Mouse (Mus musculus) liver, embryonic 16.5 days (tissue): ENCODE results near the gene Atp6v0a1. TPM values are rescaled to one million over a fixed set of nuclear protein-coding genes. Genes with fewer than 3 reads are reported as not detected.

Source experiments
- ATAC-seq: fragments of 200-750 bp; cut with Nextera tagmentation; 2 replicates; pipeline ENCODE4 v1.8.0; 2017; ENCODE audit warnings: low read depth, mild to moderate bottlenecking, moderate number of reproducible peaks, moderate library complexity
- H3K27ac ChIP-seq: fragments of 300-500 bp; sonication (generic); 2 replicates; pipeline ENCODE4 v1.5.1; 2014; ENCODE audit warnings: mild to moderate bottlenecking, low read length
- H3K27me3 ChIP-seq: fragments of 300-500 bp; sonication (generic); 2 replicates; pipeline ENCODE4 v1.6.1; 2014; ENCODE audit warnings: low read depth, low read length, mixed read lengths; ENCODE audit not compliant: control insufficient read depth, insufficient read depth
- H3K36me3 ChIP-seq: fragments of 300-500 bp; sonication (generic); 2 replicates; pipeline ENCODE4 v1.6.1; 2014; ENCODE audit warnings: mild to moderate bottlenecking; ENCODE audit not compliant: control insufficient read depth, insufficient read depth
- H3K4me1 ChIP-seq: fragments of 300-500 bp; sonication (generic); 2 replicates; pipeline ENCODE4 v1.6.1; 2014; ENCODE audit warnings: low read depth, low read length, mixed read lengths; ENCODE audit not compliant: control insufficient read depth
- H3K4me2 ChIP-seq: fragments of 300-500 bp; sonication (generic); 2 replicates; pipeline ENCODE4 v1.6.1; 2014; ENCODE audit warnings: low read depth, low read length, mixed read lengths
- H3K4me3 ChIP-seq: fragments of 300-500 bp; sonication (generic); 2 replicates; pipeline ENCODE4 v1.5.1; 2014; ENCODE audit warnings: low read depth, mild to moderate bottlenecking, low read length
- H3K9ac ChIP-seq: fragments of 300-500 bp; sonication (generic); 2 replicates; pipeline ENCODE4 v1.6.1; 2014; ENCODE audit warnings: low read depth, low read length
- H3K9me3 ChIP-seq: fragments of 300-500 bp; sonication (generic); replicated peaks from 2 replicates; pipeline ENCODE4 v1.6.1; 2016; ENCODE audit warnings: low read length; ENCODE audit not compliant: control insufficient read depth
- WGBS: fragments of 180-500 bp; shearing (Covaris S2); extraction: QIAGEN DNeasy Blood & Tissue Kit; methylation state at CpG from one replicate; pipeline ENCODE4 v1.1.7; 2014; ENCODE audit not compliant: insufficient replicate concordance; 5-methylcytosine and 5-hydroxymethylcytosine counted together
- polyA plus RNA-seq: library from polyadenylated mRNA; unstranded; fragments of >200 nt; fragmentation: Nextera tagmentation; extraction: Ambion mirVana; gene quantifications from 2 replicates; pipeline ENCODE4 v1.2.1, GENCODE M21; 2015

Gene Atp6v0a1
- polyA plus RNA-seq, 1 experiment from 2014 or later: 47.5 TPM

- H3K9ac ChIP-seq: no peak overlapping the region
- H3K4me3 ChIP-seq: no peak overlapping the region
- no peak overlapping the region for H3K4me2 ChIP-seq
- no peaks in the 10 kb centered on the region for H3K9me3 ChIP-seq
- 60% methylated on average over 5 of the region's 5 CpGs for WGBS
- no peak for ATAC-seq
- H3K27ac ChIP-seq: no peak overlapping the region
- peaks cover 21% of the 10 kb centered on the region for H3K4me1 ChIP-seq
- no peaks in the 10 kb centered on the region for H3K36me3 ChIP-seq
- H3K27me3 ChIP-seq: peaks cover 40% of the 10 kb centered on the region
Observed at GRCm38 (mm10) chr11:100967376-100967775, 41.9 kb upstream of the Atp6v0a1 start.

- Histone ChIP-seq H3K27me3 (peaks cover 43% of the 10 kb centered on the region), H3K4me2 (no peak overlapping the region), H3K9ac (no peak overlapping the region), H3K9me3 (no peaks in the 10 kb centered on the region), H3K36me3 (no peaks in the 10 kb centered on the region), H3K4me3 (no peak overlapping the region), H3K27ac (no peak overlapping the region), H3K4me1 (peaks cover 21% of the 10 kb centered on the region)
- no peak for ATAC-seq
- WGBS: 65% methylated on average over 5 of the region's 5 CpGs
Observed at GRCm38 (mm10) chr11:100967881-100968420, 41.3 kb upstream of the Atp6v0a1 start.

GRCm38 (mm10) chr11:100968501-100968900 lies 40.8 kb upstream of the Atp6v0a1 start:
- ATAC-seq: no peak
- H3K27me3 ChIP-seq: peaks cover 46% of the 10 kb centered on the region
- no peak overlapping the region for H3K9ac ChIP-seq
- H3K4me3 ChIP-seq: peak overlapping the region; percentile 64
- no peaks in the 10 kb centered on the region for H3K36me3 ChIP-seq
- 69% methylated on average over 5 of the region's 5 CpGs for WGBS
- H3K9me3 ChIP-seq: no peaks in the 10 kb centered on the region
- H3K4me1 ChIP-seq: peaks cover 16% of the 10 kb centered on the region
- H3K27ac ChIP-seq: no peak overlapping the region
- H3K4me2 ChIP-seq: peak overlapping the region; percentile 74; the same call in 1 of the 2 replicates

- H3K27ac ChIP-seq: no peak overlapping the region
- no peak for ATAC-seq
- no peaks in the 10 kb centered on the region for H3K36me3 ChIP-seq
- H3K4me2 ChIP-seq: peak overlapping the region; percentile 74
- 3% methylated on average over 34 of the region's 35 CpGs for WGBS
- H3K4me1 ChIP-seq: peaks cover 16% of the 10 kb centered on the region
- H3K4me3 ChIP-seq: peak overlapping the region; percentile 64
- H3K27me3 ChIP-seq: peaks cover 46% of the 10 kb centered on the region
- H3K9ac ChIP-seq: peak overlapping the region; percentile 59
- no peaks in the 10 kb centered on the region for H3K9me3 ChIP-seq
Observed at GRCm38 (mm10) chr11:100969189-100969743, 40.0 kb upstream of the Atp6v0a1 start.

- Histone ChIP-seq H3K27ac (peak overlapping the region; percentile 48), H3K36me3 (no peaks in the 10 kb centered on the region), H3K4me1 (peaks cover 16% of the 10 kb centered on the region), H3K27me3 (peaks cover 46% of the 10 kb centered on the region), H3K9me3 (no peaks in the 10 kb centered on the region), H3K9ac (peak overlapping the region; percentile 59), H3K4me3 (peak overlapping the region; percentile 64), H3K4me2 (peak overlapping the region; percentile 74)
- under 1% methylated on average over 64 of the region's 65 CpGs for WGBS
- peak; percentile 44 for ATAC-seq
Observed at GRCm38 (mm10) chr11:100969744-100970556, 39.3 kb upstream of the Atp6v0a1 start.

GRCm38 (mm10) chr11:100970557-100970937 lies 38.7 kb upstream of the Atp6v0a1 start, which contains the start of gene Cavin1:
TSS of gene Cavin1 (minus strand) at chr11:100970887.
- H3K9ac ChIP-seq: peak within 1 kb of the TSS; percentile 59
- H3K27me3 ChIP-seq: peaks cover 46% of the 10 kb centered on the region
- H3K27ac ChIP-seq: peak within 1 kb of the TSS; percentile 48
- WGBS: 5% methylated on average over 20 of the region's 20 CpGs
- H3K4me2 ChIP-seq: peak within 1 kb of the TSS; percentile 74
- peak; percentile 83 for ATAC-seq
- H3K4me1 ChIP-seq: peaks cover 16% of the 10 kb centered on the region
- H3K36me3 ChIP-seq: no peaks in the 10 kb centered on the region
- peak within 1 kb of the TSS; percentile 64 for H3K4me3 ChIP-seq
- H3K9me3 ChIP-seq: no peaks in the 10 kb centered on the region

GRCm38 (mm10) chr11:100971455-100971854 lies 37.8 kb upstream of the Atp6v0a1 start:
- Histone ChIP-seq H3K4me3 (no peak overlapping the region), H3K9me3 (no peaks in the 10 kb centered on the region), H3K27me3 (peaks cover 46% of the 10 kb centered on the region), H3K27ac (no peak overlapping the region), H3K4me1 (peaks cover 12% of the 10 kb centered on the region), H3K4me2 (no peak overlapping the region), H3K36me3 (no peaks in the 10 kb centered on the region), H3K9ac (no peak overlapping the region)
- 66% methylated on average over 10 of the region's 10 CpGs for WGBS
- ATAC-seq: no peak

- H3K9me3 ChIP-seq: no peaks in the 10 kb centered on the region
- no peak for ATAC-seq
Observed at GRCm38 (mm10) chr11:100973245-100973644, 36.0 kb upstream of the Atp6v0a1 start.

More at GRCm38 (mm10) chr11:100973245-100973644, 36.0 kb upstream of the Atp6v0a1 start:
- WGBS: 74% methylated on average over 7 of the region's 7 CpGs
- peaks cover 44% of the 10 kb centered on the region for H3K27me3 ChIP-seq
- no peak overlapping the region for H3K27ac ChIP-seq
- H3K4me2 ChIP-seq: no peak overlapping the region
- peaks cover 12% of the 10 kb centered on the region for H3K4me1 ChIP-seq
- H3K9ac ChIP-seq: no peak overlapping the region
- H3K4me3 ChIP-seq: no peak overlapping the region
- no peaks in the 10 kb centered on the region for H3K36me3 ChIP-seq
